Mouse (Mus musculus): ENCODE measurements around the gene Gpsm1.

The Gpsm1 gene

GRCm38 (mm10) chr2:26315072-26315924 lies at the start of gene Gpsm1:
TSS of gene Gpsm1 (plus strand) at chr2:26315515.
- DNase-seq, result peak; percentile 92 to 95

DNA sequence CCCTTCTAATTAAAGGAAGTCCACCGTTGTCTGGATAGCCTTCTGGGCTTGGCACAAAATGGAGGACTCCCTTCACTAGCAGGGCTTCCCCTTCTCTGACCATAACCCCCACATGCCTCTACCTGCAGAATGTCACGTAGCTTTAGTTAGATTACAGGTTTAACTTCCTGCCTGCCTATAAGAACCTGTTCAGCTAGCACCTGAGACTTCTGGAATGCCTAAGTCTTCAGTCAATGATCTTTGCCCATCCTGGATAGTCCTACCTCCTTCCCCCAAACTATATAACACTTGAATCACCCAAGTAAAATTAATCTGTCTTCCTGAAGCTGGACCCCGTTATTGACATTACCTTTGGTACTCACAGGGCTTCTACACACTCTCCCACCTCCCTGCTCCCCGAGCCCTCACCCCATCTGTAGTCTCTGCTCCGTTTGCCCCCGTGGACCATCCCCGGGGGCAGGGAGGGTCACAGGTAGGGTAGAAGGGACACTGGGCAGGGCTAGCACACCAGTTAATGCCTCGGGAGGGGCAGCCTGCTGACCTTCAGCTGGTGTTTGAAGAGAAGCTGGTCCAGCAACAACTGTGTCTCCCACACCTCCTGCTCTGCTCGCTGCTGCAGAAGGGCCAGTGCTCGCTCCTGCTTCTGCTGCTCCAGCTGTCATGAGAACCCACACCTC lies 49.1 kb upstream of the Gpsm1 start:
- DNase-seq, result no peak

DNA sequence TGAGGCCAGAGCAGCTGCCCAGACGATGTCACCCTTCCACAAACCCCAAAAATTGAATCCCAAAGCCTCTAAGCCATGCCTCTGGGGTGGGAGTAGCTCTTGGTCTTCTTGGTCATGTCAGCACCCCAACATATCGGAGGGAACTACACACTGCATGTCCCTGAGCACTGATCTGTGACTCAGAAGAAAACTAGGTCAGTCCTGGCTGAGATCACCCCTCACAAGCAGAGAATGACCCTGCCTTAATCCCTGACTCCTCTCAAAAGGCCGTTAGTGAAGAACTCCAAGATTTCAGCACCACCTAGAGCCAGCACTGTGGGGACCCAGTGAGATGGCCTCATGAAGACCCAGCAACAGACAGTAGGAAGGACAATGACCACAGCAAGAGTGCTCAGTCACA lies 47.1 kb upstream of the Gpsm1 start:
- no peak for DNase-seq

- DNase-seq, result peak; percentile 72 to 80
These were observed 41.7 kb upstream of the Gpsm1 start for GRCm38 (mm10) chr2:26273611-26274010.

DNA sequence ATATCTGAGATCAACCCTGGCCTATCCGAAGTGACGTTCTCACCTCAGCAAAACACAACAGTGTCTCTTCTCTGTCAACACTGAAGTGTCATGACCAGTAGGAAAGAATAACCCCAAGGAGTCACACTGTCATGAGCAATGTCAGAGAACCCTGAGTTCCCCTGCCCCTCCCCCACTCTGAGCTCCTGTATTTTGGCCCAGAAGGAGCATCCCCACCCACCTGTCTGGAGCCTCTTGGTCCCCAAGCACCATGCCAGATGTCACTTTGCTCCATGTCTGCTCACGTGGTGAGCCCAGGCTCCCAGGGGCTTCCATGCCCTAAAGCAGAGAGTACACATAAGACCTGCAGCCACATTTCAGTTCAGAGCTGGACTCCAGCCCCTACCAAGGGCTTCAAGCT lies 35.6 kb upstream of the Gpsm1 start:
- no peak for DNase-seq

GRCm38 (mm10) chr2:26280594-26280993 lies 34.7 kb upstream of the Gpsm1 start:
- no peak for DNase-seq

DNA sequence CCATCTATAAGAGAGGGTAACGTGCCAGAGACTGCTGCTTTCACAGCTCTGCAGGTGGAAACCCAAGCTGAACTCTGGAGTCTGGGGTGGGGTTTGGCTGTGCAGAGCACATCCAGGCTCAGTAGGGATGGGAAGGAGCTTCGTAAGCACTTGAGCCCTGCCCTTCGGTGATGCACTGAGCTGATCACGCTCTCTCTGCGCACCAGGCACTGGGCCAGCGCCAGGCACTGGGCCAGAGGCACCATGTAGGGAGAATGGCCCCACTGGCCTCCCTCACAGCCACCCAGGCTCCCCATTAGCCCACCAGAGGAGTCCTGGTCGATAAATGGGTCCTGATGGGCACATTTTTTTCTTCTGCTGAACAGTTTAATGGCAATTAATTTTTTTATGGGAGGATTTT lies 29.5 kb upstream of the Gpsm1 start:
- DNase-seq, result no peak

GRCm38 (mm10) chr2:26286391-26286790 lies 28.9 kb upstream of the Gpsm1 start:
- no peak for DNase-seq

DNA sequence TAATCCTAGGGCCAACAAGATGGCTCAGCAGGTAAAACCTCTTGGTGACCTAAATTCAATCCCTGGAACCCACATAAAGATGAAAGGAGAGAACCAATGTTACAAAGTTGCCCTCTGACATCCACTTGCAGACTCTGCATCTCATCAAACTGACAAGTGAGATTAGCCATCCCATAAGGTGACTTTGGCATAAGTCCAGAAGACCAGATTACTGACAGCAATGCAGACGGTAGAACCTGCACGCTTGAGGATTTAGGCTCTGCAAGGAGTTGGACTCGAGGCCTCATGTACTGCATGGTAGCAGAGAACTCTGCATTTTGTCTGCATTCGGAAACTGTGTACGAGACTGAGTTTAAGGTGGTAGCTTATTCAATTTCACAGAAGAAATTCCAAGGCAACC lies 25.2 kb upstream of the Gpsm1 start:
- no peak for DNase-seq

GRCm38 (mm10) chr2:26294457-26294856 lies 20.9 kb upstream of the Gpsm1 start, which contains the start of gene Ccdc187:
TSS of gene Ccdc187 (minus strand) at chr2:26294557.
- no peak for DNase-seq

DNA sequence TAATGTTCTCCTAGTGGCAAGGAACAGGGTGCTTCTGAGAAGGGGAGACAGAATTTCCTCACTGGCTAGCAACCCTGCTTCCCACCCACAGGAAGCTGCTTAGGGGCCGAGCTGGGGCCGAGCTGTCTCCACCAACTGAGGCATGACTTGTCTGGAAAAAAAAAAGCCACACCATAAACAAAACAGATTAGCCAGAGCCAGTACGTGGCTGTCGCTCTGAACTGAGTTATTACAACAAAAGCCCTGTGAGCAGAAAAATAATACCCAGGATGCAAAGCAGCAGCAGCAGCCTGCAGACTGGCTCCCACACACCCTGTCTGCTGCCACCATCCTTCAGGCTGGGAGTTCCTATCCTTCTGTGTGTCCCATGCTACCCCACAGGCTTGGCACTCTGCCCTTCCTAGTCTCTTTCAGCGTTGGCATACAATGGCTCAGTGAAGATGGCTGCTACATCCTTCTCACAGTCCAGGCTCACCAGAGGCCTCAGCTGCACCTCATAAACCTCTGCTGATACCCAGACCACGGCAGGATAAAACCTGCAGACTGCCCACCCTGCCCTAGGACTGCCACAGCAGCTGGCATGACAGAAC lies 18.6 kb upstream of the Gpsm1 start:
- peak in 1 of 2 experiments; percentile 60 for DNase-seq

GRCm38 (mm10) chr2:26298208-26298855 lies 17.0 kb upstream of the Gpsm1 start:
- DNase-seq, result peak in 1 of 2 experiments; percentile 57

GRCm38 (mm10) chr2:26298856-26299230 lies 16.5 kb upstream of the Gpsm1 start:
- DNase-seq, result no peak

GRCm38 (mm10) chr2:26299336-26299735 lies 16.0 kb upstream of the Gpsm1 start:
- no peak for DNase-seq

- DNase-seq, result no peak
These were observed 15.0 kb upstream of the Gpsm1 start for GRCm38 (mm10) chr2:26300161-26300807.

GRCm38 (mm10) chr2:26300808-26301174 lies 14.5 kb upstream of the Gpsm1 start:
- peak; percentile 93 to 95 for DNase-seq

DNA sequence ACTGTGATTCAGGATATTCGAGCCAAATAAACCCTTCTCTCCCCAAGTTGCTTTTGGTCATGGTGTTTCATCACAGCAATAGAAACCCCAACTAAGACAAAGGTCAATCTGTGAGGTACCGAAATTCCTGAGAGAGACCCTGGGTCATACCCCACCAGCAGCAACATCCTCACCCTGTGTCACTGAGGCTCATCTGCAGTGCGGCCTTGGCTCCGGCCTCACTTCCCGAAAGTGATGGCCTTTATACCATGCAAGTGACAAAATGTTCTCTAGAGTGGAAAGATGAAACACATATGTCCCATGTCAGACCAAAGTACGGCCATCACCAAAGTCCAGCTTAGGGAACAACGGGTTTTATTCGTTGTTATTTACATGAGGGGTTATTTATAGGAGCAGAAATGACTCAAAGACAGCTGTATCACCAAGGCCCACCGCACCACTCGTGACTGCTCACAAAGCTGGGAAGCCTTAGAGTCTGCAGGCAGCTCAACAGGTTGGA lies 13.3 kb upstream of the Gpsm1 start:
- no peak for DNase-seq

- DNase-seq, result no peak
These were observed 10.6 kb upstream of the Gpsm1 start for GRCm38 (mm10) chr2:26304711-26305110.

- DNase-seq, result no peak
These were observed 9.8 kb upstream of the Gpsm1 start for GRCm38 (mm10) chr2:26305555-26305954.

DNA sequence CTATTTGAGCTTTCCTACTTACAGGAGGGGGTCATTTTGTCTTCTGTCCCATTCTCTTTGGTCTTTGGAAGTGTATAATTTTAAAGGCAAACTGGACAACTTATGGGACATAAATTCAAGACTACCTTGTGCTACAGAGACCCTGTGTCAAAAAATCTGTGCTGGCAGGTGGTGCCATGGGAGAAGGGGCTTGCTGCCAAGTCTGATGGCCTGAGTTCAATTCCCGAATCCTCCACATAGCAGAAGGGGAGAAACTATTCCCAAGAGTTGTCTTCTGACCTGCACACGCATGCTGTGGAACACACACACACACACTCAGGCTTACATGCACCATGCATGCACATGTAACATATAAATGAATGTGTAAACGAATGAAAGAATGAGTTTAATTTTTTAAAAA lies 8.6 kb upstream of the Gpsm1 start:
- no peak for DNase-seq

- DNase-seq, result peak; percentile 62 to 76
These were observed 5.6 kb upstream of the Gpsm1 start for GRCm38 (mm10) chr2:26309739-26310138.

DNA sequence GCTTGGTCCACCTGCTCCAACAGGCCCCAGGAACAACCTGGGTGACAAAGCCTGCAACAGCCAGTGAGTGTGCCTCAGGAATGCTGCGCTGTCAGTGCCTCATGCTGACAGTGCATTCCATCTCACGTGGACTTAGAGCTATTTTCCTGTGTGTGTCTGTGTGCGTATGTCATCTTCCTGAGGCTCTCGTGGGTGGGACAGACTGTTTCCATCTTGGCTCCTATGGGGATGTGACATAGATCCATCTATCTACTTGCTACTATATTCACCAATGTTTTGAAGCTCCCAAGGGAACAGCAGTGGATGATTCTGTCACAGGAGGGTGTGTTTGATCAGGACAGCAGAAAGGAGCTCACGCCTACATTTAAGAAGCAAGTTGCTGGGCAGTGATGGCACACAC lies 3.4 kb upstream of the Gpsm1 start:
- DNase-seq, result peak in 1 of 2 experiments; percentile 34

- peak in 1 of 2 experiments; percentile 57 for DNase-seq
These were observed 2.5 kb upstream of the Gpsm1 start for GRCm38 (mm10) chr2:26312812-26313211.
